Mouse (Mus musculus) MEL (cell line): ENCODE data around the gene Klhl26.

Experiments used
- BHLHE40 ChIP-seq: IDR thresholded peaks from 2 replicates; pipeline ENCODE4 v1.6.1; 2012; ENCODE audit warnings: low read depth, mild to moderate bottlenecking, inconsistent platforms, low read length, improper control_type of control experiment, borderline replicate concordance
- CTCF ChIP-seq, 3 experiments: IDR thresholded peaks in 2 of 3; conservative IDR thresholded peaks in 1 of 3; 2 replicates each; pipeline ENCODE4 v1.5.1; 2011 to 2012; ENCODE audit warnings: low read length in 3 of 3, low read depth in 2 of 3, mild to moderate bottlenecking in 2 of 3, improper control_type of control experiment in 1 of 3, inconsistent platforms in 1 of 3, mixed read lengths in 1 of 3, moderate library complexity in 1 of 3; ENCODE audit not compliant: control insufficient read depth in 1 of 3, insufficient read depth in 1 of 3, poor library complexity in 1 of 3, severe bottlenecking in 1 of 3
- EP300 ChIP-seq, 2 experiments: IDR thresholded peaks; 2 replicates each; pipeline ENCODE4 v1.6.1; 2011; ENCODE audit warnings: improper control_type of control experiment in 2 of 2, low read length in 2 of 2, low read depth in 1 of 2, mild to moderate bottlenecking in 1 of 2
- GABPA ChIP-seq: IDR thresholded peaks from 2 replicates; pipeline ENCODE4 v1.6.1; 2012; ENCODE audit warnings: low read depth, mild to moderate bottlenecking, inconsistent platforms, low read length, improper control_type of control experiment, moderate library complexity
- MAFK ChIP-seq: IDR thresholded peaks from 2 replicates; pipeline ENCODE4 v1.6.1; 2011; ENCODE audit warnings: low read depth, mild to moderate bottlenecking, low read length, improper control_type of control experiment, borderline replicate concordance
- MXI1 ChIP-seq: IDR thresholded peaks from 2 replicates; pipeline ENCODE4 v1.6.1; 2011; ENCODE audit warnings: mild to moderate bottlenecking, low read depth, low read length, improper control_type of control experiment
- MYC ChIP-seq: IDR thresholded peaks from 2 replicates; pipeline ENCODE4 v1.6.1; 2011; ENCODE audit warnings: low read depth, mild to moderate bottlenecking, low read length, improper control_type of control experiment, moderate library complexity
- NRF1 ChIP-seq: IDR thresholded peaks from 2 replicates; pipeline ENCODE4 v1.6.1; 2014; ENCODE audit warnings: low read depth, mild to moderate bottlenecking, inconsistent platforms, low read length, improper control_type of control experiment, moderate library complexity; ENCODE audit not compliant: poor library complexity, insufficient read depth, severe bottlenecking
- POLR2A ChIP-seq, 2 experiments: IDR thresholded peaks; 2 replicates each; pipeline ENCODE4 v1.6.1; 2011 to 2012; ENCODE audit warnings: low read length in 2 of 2, mild to moderate bottlenecking in 2 of 2, control low read depth in 1 of 2, improper control_type of control experiment in 1 of 2, low read depth in 1 of 2, moderate library complexity in 1 of 2; ENCODE audit not compliant: control insufficient read depth in 1 of 2, insufficient read depth in 1 of 2, poor library complexity in 1 of 2
- POLR2AphosphoS5 ChIP-seq: IDR thresholded peaks from 2 replicates; pipeline ENCODE4 v1.6.1; 2012; ENCODE audit warnings: low read depth, borderline replicate concordance, mild to moderate bottlenecking, inconsistent platforms, low read length, moderate library complexity, mixed read lengths
- RCOR1 ChIP-seq: IDR thresholded peaks from 2 replicates; pipeline ENCODE4 v1.6.1; 2012; ENCODE audit warnings: low read depth, mild to moderate bottlenecking, inconsistent platforms, low read length, improper control_type of control experiment
- TCF12 ChIP-seq: IDR thresholded peaks from 2 replicates; pipeline ENCODE4 v1.6.1; 2014; ENCODE audit warnings: low read depth, mild to moderate bottlenecking, inconsistent platforms, low read length, improper control_type of control experiment, moderate library complexity
- USF2 ChIP-seq, 2 experiments: IDR thresholded peaks; 2 replicates each; pipeline ENCODE4 v1.6.1; 2011 to 2012; ENCODE audit warnings: improper control_type of control experiment in 2 of 2, low read length in 2 of 2, borderline replicate concordance in 1 of 2, inconsistent platforms in 1 of 2, low read depth in 1 of 2, mild to moderate bottlenecking in 1 of 2; ENCODE audit not compliant: insufficient read depth in 1 of 2
- ZNF384 ChIP-seq: IDR thresholded peaks from 2 replicates; pipeline ENCODE4 v1.6.1; 2012; ENCODE audit warnings: low read depth, mild to moderate bottlenecking, inconsistent platforms, low read length, improper control_type of control experiment

DNA sequence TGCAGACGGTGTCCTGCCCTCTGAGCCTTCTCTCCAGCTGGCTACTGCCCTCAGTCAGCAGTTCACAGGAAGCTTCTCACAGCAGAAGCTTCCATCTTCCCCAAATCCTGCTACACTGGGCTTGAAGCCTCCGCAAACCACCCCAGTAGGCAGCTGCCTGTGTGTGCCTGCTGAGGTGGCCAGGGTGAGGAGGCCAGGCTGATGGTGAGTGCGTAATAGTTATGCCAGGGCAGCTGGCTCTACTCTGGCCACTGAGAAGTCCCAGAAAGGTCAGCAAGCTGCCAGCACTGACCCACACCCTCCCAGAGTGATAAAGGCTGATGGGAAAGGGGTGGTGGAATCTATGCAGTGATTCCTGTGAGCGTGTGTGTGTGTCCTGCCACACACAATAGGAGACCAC is 10.5 kb downstream of the Klhl26 start:
- TF ChIP-seq USF2 (IDR thresholded peaks at IDR 0.05; ENCODE audit: borderline replicate concordance in 1 of 2, insufficient read depth in 1 of 2, low read depth in 1 of 2, low read length in 2 of 2) (no peak), POLR2A (IDR thresholded peaks at IDR 0.05; ENCODE audit: control insufficient read depth in 1 of 2, insufficient read depth in 1 of 2, low read depth in 1 of 2, low read length in 2 of 2, poor library complexity in 1 of 2) (no peak), MYC (no peak), NRF1 (no peak), EP300 (IDR thresholded peaks at IDR 0.05; ENCODE audit: low read depth in 1 of 2, low read length in 2 of 2) (no peak), CTCF (IDR thresholded peaks at IDR 0.05 in 2 of 3, conservative IDR thresholded peaks at IDR 0.05 in 1 of 3; ENCODE audit: control insufficient read depth in 1 of 3, insufficient read depth in 1 of 3, low read depth in 2 of 3, low read length in 3 of 3, poor library complexity in 1 of 3, severe bottlenecking in 1 of 3) (no peak), MXI1 (no peak), ZNF384 (no peak), TCF12 (no peak), MAFK (no peak), POLR2AphosphoS5 (no peak), RCOR1 (no peak), BHLHE40 (no peak), GABPA (no peak)
